Mouse (Mus musculus): Measurements from ENCODE around the gene Cdh22. TPM values are rescaled to one million over a fixed set of nuclear protein-coding genes. Genes with fewer than 3 reads are reported as not detected.

The Cdh22 gene
- polyA plus RNA-seq, 1 experiment from 2014 or later: 9.0 TPM

DNA sequence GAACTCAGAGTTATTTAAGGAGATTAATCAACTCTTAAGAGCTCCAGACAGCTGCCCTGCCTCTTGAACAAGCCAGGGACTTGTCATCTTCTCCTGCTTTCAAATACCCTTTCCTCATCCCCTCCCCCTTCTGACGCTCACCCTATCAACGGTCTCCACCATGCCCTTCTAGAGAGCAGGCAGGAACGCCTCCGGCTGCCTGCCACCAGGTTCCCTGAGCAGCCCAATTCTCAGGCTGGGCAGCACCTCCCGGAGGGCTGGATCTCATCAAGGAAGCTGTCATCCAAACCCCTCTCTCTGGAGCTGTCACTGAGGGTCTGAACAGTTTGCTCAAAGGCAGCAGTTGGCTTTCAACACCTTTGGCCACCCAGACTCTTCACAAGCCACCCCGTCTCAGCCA lies 133.9 kb downstream of the Cdh22 start:
- H3K27me3 ChIP-seq (ENCODE audit: control insufficient read depth, insufficient read depth, low read length): peaks cover 13% of the 10 kb centered on the region; the same call in 1 of the 2 replicates
- H3K9me3 ChIP-seq (ENCODE audit: control insufficient read depth, low read length): no peaks in the 10 kb centered on the region
- H3K4me1 ChIP-seq (ENCODE audit: control insufficient read depth, insufficient read depth, low read length): peaks cover 16% of the 10 kb centered on the region
- 17% methylated on average over 6 of the region's 6 CpGs for WGBS
- no peak overlapping the region for H3K27ac ChIP-seq (ENCODE audit: low read depth, low read length)
- H3K9ac ChIP-seq (replicated peaks; ENCODE audit: low read depth, low read length): no peak overlapping the region
- H3K4me3 ChIP-seq (ENCODE audit: low read depth, low read length): no peak overlapping the region
- ATAC-seq (ENCODE audit: low read depth): no peak
- no peak overlapping the region for H3K4me2 ChIP-seq (ENCODE audit: low read depth, low read length)
- no peaks in the 10 kb centered on the region for H3K36me3 ChIP-seq (ENCODE audit: control insufficient read depth, insufficient read depth, low read length)

DNA sequence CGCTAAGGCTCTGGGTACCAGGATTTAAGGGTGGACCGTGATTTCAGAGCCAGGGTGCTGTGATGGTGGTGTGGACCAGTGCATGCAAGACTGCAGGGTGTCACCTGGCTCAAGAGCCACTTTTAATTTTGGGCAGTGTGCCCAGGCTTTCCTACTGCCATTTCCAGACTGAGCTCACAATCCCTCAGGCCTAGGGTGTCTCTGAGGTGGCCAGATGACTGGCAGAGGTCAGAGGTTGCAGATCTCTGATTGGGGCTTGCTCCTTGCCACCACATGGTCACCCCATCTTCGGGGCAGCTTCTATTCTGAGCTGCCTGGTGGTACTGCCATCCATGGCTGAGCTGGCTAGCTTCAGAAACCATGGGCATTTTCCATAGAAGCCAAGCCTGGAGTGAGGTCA lies 135.8 kb downstream of the Cdh22 start:
- WGBS: 81% methylated on average over 3 of the region's 3 CpGs
- Histone ChIP-seq H3K27me3 (ENCODE audit: control insufficient read depth, insufficient read depth, low read length) (peaks cover 13% of the 10 kb centered on the region; the same call in 1 of the 2 replicates), H3K9ac (replicated peaks; ENCODE audit: low read depth, low read length) (no peak overlapping the region), H3K27ac (ENCODE audit: low read depth, low read length) (no peak overlapping the region), H3K4me2 (ENCODE audit: low read depth, low read length) (no peak overlapping the region), H3K36me3 (ENCODE audit: control insufficient read depth, insufficient read depth, low read length) (no peaks in the 10 kb centered on the region), H3K4me3 (ENCODE audit: low read depth, low read length) (no peak overlapping the region), H3K4me1 (ENCODE audit: control insufficient read depth, insufficient read depth, low read length) (peaks cover 12% of the 10 kb centered on the region), H3K9me3 (ENCODE audit: control insufficient read depth, low read length) (no peaks in the 10 kb centered on the region)
- ATAC-seq (ENCODE audit: low read depth): no peak

DNA sequence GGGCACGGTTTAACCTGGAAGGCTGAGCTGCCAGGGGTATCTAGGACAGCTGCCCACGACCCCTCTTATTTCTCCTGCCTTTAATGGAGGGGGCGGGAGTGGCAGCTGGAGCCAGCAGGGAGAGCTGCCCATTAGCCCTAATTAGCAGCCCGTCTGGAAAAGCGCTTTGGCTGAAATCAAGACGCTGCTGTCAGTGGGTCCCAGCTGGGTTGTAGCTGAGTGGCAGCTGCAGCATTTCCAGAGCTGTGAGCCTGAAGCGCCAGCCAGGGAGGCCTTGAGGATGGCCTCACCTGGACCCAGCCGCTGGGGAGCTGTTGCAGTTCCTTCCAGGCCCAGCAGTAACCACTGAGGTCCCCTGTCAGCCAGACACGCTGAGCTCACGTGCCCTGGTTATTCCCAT lies 138.3 kb downstream of the Cdh22 start:
- no peaks in the 10 kb centered on the region for H3K36me3 ChIP-seq (ENCODE audit: control insufficient read depth, insufficient read depth, low read length)
- no peaks in the 10 kb centered on the region for H3K9me3 ChIP-seq (ENCODE audit: control insufficient read depth, low read length)
- peak; percentile 42; the same call in 1 of the 2 replicates for ATAC-seq (ENCODE audit: low read depth)
- H3K4me3 ChIP-seq (ENCODE audit: low read depth, low read length): no peak overlapping the region
- peak overlapping the region; percentile 23; the same call in 1 of the 2 replicates for H3K27ac ChIP-seq (ENCODE audit: low read depth, low read length)
- WGBS: 8% methylated on average over 10 of the region's 10 CpGs
- H3K4me2 ChIP-seq (ENCODE audit: low read depth, low read length): no peak overlapping the region
- H3K9ac ChIP-seq (replicated peaks; ENCODE audit: low read depth, low read length): no peak overlapping the region
- H3K27me3 ChIP-seq (ENCODE audit: control insufficient read depth, insufficient read depth, low read length): peaks cover 9% of the 10 kb centered on the region; the same call in 1 of the 2 replicates
- peaks cover 12% of the 10 kb centered on the region for H3K4me1 ChIP-seq (ENCODE audit: control insufficient read depth, insufficient read depth, low read length)

DNA sequence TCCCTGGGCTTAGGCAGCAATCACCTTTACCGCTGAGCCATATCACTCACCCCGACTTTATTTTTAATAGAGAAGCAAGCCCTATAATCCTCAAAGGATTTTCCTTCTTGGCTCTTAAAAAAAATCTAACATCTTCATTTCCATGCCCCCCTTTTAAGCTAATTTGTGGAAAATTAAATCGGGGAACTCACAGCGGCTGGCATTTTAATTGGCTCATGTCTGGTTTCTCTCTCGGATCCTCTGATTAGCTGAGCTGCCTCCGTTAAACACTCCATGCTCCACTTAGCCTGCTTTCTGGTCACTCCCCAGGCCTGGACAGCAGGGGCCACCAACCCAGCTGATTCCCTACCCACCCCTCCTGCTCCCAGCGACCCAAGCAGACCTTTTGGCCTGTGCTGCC lies 142.3 kb downstream of the Cdh22 start:
- 64% methylated on average over 7 of the region's 7 CpGs for WGBS
- ATAC-seq (ENCODE audit: low read depth): no peak
- H3K27ac ChIP-seq (ENCODE audit: low read depth, low read length): no peak overlapping the region

DNA sequence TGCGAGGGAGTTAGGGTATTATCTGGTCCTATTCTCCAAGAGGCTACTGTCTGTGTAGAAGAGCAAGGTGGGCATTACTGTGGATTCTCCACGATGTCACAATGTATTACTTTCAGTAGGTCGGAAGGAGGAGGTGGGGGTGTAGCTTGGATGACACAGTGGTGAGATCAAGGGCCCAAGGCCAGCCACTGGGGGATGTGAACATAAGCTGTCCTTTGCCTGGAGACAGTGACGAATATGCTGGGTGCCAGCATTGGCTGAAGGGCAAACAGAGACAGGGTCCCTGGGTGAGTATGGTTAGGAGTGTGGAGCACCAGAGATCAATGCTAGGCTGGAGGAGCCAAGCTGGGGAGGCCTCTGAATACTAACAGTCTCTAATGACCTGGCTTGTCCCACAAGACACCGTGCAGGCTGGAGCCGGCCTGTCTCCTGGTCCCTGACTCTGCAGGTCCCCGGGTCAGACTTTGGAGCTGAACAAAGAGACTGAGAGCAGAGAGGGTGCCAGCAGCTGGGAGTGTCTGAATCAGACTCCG lies 143.2 kb downstream of the Cdh22 start:
- ATAC-seq (ENCODE audit: low read depth): no peak
- H3K9ac ChIP-seq (replicated peaks; ENCODE audit: low read depth, low read length): no peak overlapping the region
- no peak overlapping the region for H3K4me3 ChIP-seq (ENCODE audit: low read depth, low read length)
- H3K4me1 ChIP-seq (ENCODE audit: control insufficient read depth, insufficient read depth, low read length): peaks cover 10% of the 10 kb centered on the region
- H3K27ac ChIP-seq (ENCODE audit: low read depth, low read length): no peak overlapping the region
- no peaks in the 10 kb centered on the region for H3K27me3 ChIP-seq (ENCODE audit: control insufficient read depth, insufficient read depth, low read length)
- no peaks in the 10 kb centered on the region for H3K36me3 ChIP-seq (ENCODE audit: control insufficient read depth, insufficient read depth, low read length)
- no peak overlapping the region for H3K4me2 ChIP-seq (ENCODE audit: low read depth, low read length)
- H3K9me3 ChIP-seq (ENCODE audit: control insufficient read depth, low read length): no peaks in the 10 kb centered on the region
- 71% methylated on average over 8 of the region's 8 CpGs for WGBS

More for the DNA sequence above, 142.3 kb downstream of the Cdh22 start:
- H3K36me3 ChIP-seq (ENCODE audit: control insufficient read depth, insufficient read depth, low read length): no peaks in the 10 kb centered on the region
- H3K27me3 ChIP-seq (ENCODE audit: control insufficient read depth, insufficient read depth, low read length): no peaks in the 10 kb centered on the region
- H3K9ac ChIP-seq (replicated peaks; ENCODE audit: low read depth, low read length): no peak overlapping the region
- H3K4me1 ChIP-seq (ENCODE audit: control insufficient read depth, insufficient read depth, low read length): peaks cover 12% of the 10 kb centered on the region
- no peak overlapping the region for H3K4me2 ChIP-seq (ENCODE audit: low read depth, low read length)
- no peak overlapping the region for H3K4me3 ChIP-seq (ENCODE audit: low read depth, low read length)
- H3K9me3 ChIP-seq (ENCODE audit: control insufficient read depth, low read length): no peaks in the 10 kb centered on the region

DNA sequence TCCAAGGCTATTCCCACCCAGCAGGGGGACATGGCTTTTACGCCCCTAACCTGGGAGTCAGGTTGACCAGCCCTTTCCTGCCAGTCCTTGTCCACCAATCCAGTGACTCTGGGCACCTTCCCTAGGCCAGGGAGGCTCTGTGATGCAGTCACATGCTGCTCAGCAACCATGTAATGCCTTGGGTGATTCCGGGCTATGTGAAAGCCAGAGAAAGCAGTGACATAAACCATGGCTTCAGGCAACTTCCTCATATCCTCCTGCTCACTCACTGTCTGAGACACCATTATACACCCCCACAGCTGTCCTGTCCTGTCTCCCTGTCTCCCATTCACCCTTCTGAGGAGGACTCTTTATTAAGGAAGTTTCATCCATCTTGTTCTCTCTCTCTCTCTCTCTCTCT lies 144.0 kb downstream of the Cdh22 start, which contains the start of gene 1700025C18Rik:
Gene 1700025C18Rik (minus strand): TSS at position 101 of the 400 bp plus-strand sequence.
- no peak for ATAC-seq (ENCODE audit: low read depth)
- 83% methylated on average over 2 of the region's 2 CpGs for WGBS
- Histone ChIP-seq H3K27me3 (ENCODE audit: control insufficient read depth, insufficient read depth, low read length) (no peaks in the 10 kb centered on the region), H3K9ac (replicated peaks; ENCODE audit: low read depth, low read length) (no peak within 1 kb of the TSS), H3K4me1 (ENCODE audit: control insufficient read depth, insufficient read depth, low read length) (peaks cover 1% of the 10 kb centered on the region; the same call in 1 of the 2 replicates), H3K4me2 (ENCODE audit: low read depth, low read length) (no peak within 1 kb of the TSS), H3K4me3 (ENCODE audit: low read depth, low read length) (no peak within 1 kb of the TSS), H3K36me3 (ENCODE audit: control insufficient read depth, insufficient read depth, low read length) (no peaks in the 10 kb centered on the region), H3K27ac (ENCODE audit: low read depth, low read length) (no peak within 1 kb of the TSS), H3K9me3 (ENCODE audit: control insufficient read depth, low read length) (no peaks in the 10 kb centered on the region)

DNA sequence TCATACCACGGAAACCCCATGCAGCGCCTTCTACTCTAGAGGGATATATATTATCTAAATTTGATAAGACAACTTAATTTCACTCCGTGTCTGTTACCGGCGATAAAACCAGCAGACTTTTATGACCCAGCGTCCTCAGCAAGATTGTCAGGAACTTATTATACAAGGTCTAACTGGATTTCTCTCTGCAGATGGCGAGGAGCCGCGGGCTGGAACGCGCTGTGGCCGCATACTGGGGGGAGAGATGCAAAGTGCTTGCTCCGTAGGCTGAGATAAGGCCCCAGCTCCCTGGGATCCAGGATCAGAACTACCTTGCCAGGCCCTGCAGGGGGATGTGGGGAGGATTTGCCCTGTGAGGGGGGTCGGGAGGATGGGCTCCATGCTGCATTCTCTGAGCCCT lies 145.2 kb downstream of the Cdh22 start:
- Histone ChIP-seq H3K27ac (ENCODE audit: low read depth, low read length) (no peak overlapping the region), H3K9me3 (ENCODE audit: control insufficient read depth, low read length) (no peaks in the 10 kb centered on the region), H3K9ac (replicated peaks; ENCODE audit: low read depth, low read length) (no peak overlapping the region), H3K4me1 (ENCODE audit: control insufficient read depth, insufficient read depth, low read length) (no peaks in the 10 kb centered on the region), H3K4me3 (ENCODE audit: low read depth, low read length) (no peak overlapping the region), H3K4me2 (ENCODE audit: low read depth, low read length) (no peak overlapping the region), H3K27me3 (ENCODE audit: control insufficient read depth, insufficient read depth, low read length) (no peaks in the 10 kb centered on the region), H3K36me3 (ENCODE audit: control insufficient read depth, insufficient read depth, low read length) (no peaks in the 10 kb centered on the region)
- 23% methylated on average over 14 of the region's 14 CpGs for WGBS
- no peak for ATAC-seq (ENCODE audit: low read depth)

DNA sequence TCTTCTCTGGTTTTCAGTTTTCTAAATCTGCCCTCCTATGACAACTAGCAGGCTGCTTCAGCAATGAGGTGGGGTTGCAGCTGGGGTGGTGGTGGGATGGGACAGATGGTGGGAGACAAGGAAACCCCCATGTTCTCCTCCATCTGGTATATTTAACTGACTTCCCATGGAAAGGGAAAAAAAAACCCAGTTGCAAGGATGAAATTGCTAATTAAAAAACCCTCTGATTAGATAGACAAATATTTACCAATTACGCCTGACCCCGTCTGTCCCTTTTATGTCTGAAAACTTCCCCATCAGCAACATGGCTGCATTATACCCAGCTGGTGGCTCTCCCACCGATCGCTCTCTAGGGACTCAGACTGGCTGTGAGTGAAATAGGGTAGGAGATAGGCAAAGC lies 148.0 kb downstream of the Cdh22 start:
- Histone ChIP-seq H3K27me3 (ENCODE audit: control insufficient read depth, insufficient read depth, low read length) (no peaks in the 10 kb centered on the region), H3K36me3 (ENCODE audit: control insufficient read depth, insufficient read depth, low read length) (no peaks in the 10 kb centered on the region), H3K9me3 (ENCODE audit: control insufficient read depth, low read length) (no peaks in the 10 kb centered on the region), H3K4me1 (ENCODE audit: control insufficient read depth, insufficient read depth, low read length) (no peaks in the 10 kb centered on the region), H3K4me3 (ENCODE audit: low read depth, low read length) (no peak overlapping the region), H3K4me2 (ENCODE audit: low read depth, low read length) (no peak overlapping the region), H3K9ac (replicated peaks; ENCODE audit: low read depth, low read length) (no peak overlapping the region), H3K27ac (ENCODE audit: low read depth, low read length) (no peak overlapping the region)
- WGBS: 69% methylated on average over 4 of the region's 4 CpGs
- no peak for ATAC-seq (ENCODE audit: low read depth)

DNA sequence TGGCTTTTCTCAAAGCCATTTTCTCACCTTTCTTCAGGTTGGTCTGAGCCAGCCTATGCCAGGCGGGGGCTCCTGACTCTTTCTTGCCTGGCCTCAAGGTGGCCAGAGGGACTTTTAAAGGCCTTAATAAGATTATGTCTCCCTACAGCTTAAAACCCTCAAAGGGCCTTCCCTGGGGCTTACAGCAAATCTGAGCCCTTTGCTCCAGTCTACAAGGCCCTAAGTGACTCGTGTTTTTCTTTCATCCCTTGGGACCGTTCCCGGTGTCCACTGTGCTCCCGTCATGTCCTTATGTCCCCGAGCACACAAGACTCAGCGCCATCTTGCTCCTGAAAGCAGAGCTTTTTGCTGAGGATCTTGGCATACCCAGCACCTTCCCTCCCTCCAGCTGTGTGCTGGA lies 153.4 kb downstream of the Cdh22 start:
- no peak for ATAC-seq (ENCODE audit: low read depth)
- no peaks in the 10 kb centered on the region for H3K9me3 ChIP-seq (ENCODE audit: control insufficient read depth, low read length)
- H3K27ac ChIP-seq (ENCODE audit: low read depth, low read length): no peak overlapping the region
- no peak overlapping the region for H3K4me2 ChIP-seq (ENCODE audit: low read depth, low read length)
- H3K4me3 ChIP-seq (ENCODE audit: low read depth, low read length): no peak overlapping the region
- peaks cover 7% of the 10 kb centered on the region; the same call in 1 of the 2 replicates for H3K27me3 ChIP-seq (ENCODE audit: control insufficient read depth, insufficient read depth, low read length)
- H3K4me1 ChIP-seq (ENCODE audit: control insufficient read depth, insufficient read depth, low read length): peaks cover 25% of the 10 kb centered on the region
- WGBS: 46% methylated on average over 7 of the region's 7 CpGs
- no peak overlapping the region for H3K9ac ChIP-seq (replicated peaks; ENCODE audit: low read depth, low read length)
- H3K36me3 ChIP-seq (ENCODE audit: control insufficient read depth, insufficient read depth, low read length): no peaks in the 10 kb centered on the region
